Mouse (Mus musculus) layer of hippocampus, adult 2 months (tissue): ENCODE measurements around the gene Nkiras1. TPM values are rescaled to one million over a fixed set of nuclear protein-coding genes. Genes with fewer than 3 reads are reported as not detected.

Experiments used
- DNase-seq, 2 experiments: peaks; one replicate each; pipeline ENCODE4 v3.0.0; 2022; ENCODE audit warnings: low spot score in 2 of 2
- H3K27ac ChIP-seq: fragments of 200-600 bp; 2 replicates; pipeline ENCODE4 v1.8.1; 2022
- H3K4me3 ChIP-seq: fragments of 200-600 bp; 2 replicates; pipeline ENCODE4 v1.8.1; 2022; ENCODE audit warnings: mild to moderate bottlenecking
- CTCF ChIP-seq: fragments of 200-600 bp; conservative IDR thresholded peaks from 2 replicates; pipeline ENCODE4 v1.8.1; 2022; ENCODE audit warnings: antibody characterized with exemption, mild to moderate bottlenecking, moderate library complexity
- total RNA-seq, 2 experiments: library from RNA; stranded (reverse); gene quantifications; 2 replicates each; pipeline ENCODE4 v1.2.3; 2021

The Nkiras1 gene
- total RNA-seq, 2 experiments from 2014 or later: 78.9 to 83.9 TPM

DNA sequence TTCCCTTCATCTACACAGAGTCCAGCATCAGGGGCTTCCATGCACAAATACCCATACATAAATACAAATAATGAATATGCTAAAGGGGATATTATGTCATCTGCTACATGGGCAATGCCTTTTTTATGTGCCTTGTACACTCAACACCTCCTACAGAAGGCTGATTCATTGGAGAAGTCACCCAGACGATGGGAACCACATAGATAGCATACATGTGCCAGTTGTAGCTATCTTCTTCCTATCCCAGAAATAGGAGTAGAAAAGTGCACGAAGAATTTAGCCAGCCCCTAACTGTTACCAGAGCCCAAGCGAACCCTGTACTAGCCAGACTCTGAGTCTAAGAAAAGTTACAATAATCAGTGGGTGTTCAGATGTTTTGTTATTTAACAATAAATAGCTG lies 21.2 kb downstream of the Nkiras1 start:
- no peak for DNase-seq
- Histone ChIP-seq H3K27ac (no peak overlapping the region), H3K4me3 (no peak overlapping the region)
- TF ChIP-seq CTCF: no peak

DNA sequence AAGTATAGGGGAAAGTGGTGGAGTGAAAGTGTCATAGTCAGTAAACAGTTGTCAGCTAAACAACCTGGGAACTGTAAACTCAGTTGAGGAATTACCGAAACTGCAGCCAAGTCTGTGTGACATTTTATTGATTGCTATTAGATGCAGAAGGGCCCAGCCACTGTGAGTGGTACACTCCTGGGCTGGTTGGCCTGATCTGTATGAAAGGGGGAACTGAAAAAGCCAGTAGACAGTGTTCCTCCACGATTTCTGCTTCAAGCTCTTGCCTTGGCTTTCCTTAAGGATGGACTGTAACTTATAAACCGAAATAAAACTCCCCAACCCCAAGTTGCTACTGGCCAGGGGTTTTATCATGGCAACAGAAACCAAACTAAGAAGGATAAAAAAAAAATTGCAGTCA lies 21.6 kb downstream of the Nkiras1 start:
- TF ChIP-seq CTCF: no peak
- DNase-seq: no peak
- no peak overlapping the region for H3K27ac ChIP-seq
- no peak overlapping the region for H3K4me3 ChIP-seq

DNA sequence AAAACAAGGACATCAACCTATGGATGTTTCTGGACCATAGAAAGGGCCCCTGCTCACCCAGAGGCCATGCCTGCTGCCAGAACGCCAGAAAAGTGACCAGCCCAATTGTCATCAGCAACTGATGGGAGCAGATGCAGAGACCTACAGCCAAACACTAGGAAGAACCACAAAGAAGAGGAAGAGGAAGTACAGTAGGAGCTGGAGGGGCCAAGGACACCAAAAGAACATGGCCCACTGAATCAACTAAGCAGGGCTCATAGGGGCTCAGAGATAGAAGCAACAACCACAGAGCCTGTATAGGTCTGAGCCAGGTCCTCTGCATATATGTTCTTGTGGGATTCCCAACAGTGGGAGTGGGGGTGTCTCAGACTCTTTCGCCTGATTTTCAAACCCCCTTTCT lies 26.5 kb downstream of the Nkiras1 start:
- H3K4me3 ChIP-seq: no peak overlapping the region
- TF ChIP-seq CTCF: no peak
- no peak overlapping the region for H3K27ac ChIP-seq
- DNase-seq: no peak

DNA sequence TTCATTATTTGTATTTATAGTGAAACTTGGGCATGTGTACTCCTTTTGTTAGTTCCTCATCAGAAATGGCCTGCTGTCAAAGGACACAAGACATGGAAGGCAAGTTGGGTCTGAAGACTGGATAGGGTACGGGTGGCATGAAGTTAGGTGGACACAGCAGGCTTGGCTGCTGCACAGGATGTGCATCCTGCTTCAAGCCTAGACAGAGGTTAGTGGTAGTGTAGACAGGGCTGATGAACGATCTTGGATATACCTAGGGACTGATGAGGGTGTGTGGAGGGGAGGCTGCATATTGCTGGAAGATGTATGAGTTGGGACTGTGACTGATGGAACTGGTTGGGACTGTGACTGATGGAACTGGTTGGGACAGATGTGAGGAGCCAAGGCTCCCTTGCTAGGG lies 27.9 kb downstream of the Nkiras1 start:
- Histone ChIP-seq H3K4me3 (no peak overlapping the region), H3K27ac (no peak overlapping the region)
- no peak for TF ChIP-seq CTCF
- DNase-seq: no peak

DNA sequence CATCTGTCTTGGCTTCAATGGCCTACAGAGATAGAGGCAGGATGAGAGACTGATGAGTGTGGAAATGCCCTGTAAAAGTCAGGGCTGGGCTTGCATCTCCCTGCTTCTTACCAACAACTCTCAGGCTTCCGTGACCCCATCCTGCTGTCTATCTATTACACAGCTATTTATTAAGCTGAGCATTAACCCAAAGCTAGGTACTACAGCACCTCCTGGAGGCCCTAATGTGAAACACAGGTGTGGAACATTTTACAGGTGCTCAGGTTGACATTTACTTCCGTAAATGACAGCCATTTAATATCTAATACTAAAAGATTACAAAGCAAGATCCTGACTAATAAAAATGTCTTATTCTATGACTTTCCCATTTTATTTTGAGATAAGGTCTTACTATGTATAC lies 29.7 kb downstream of the Nkiras1 start:
- H3K4me3 ChIP-seq: no peak overlapping the region
- no peak overlapping the region for H3K27ac ChIP-seq
- peak; percentile 51 for TF ChIP-seq CTCF
- no peak for DNase-seq

DNA sequence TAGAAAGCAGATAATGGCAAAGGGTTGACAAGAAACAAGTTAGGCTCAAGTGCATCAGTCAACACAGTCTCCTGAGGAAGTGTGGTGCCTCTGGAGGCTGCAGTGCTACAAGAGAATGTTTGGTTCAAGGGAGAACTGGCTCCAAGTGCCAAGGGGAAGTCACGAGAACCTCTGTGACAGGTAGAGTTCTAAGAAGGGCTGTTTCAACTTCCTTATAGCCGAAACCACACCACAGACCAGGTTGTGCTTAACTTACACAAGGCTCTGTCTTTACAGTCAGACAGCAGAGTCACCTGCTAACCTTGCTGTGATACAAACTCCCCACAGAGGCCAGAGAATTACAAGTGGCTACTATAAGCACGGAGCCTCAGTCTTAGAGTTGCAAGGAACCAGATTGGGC lies 30.7 kb downstream of the Nkiras1 start:
- DNase-seq: no peak
- no peak overlapping the region for H3K4me3 ChIP-seq
- no peak for TF ChIP-seq CTCF

DNA sequence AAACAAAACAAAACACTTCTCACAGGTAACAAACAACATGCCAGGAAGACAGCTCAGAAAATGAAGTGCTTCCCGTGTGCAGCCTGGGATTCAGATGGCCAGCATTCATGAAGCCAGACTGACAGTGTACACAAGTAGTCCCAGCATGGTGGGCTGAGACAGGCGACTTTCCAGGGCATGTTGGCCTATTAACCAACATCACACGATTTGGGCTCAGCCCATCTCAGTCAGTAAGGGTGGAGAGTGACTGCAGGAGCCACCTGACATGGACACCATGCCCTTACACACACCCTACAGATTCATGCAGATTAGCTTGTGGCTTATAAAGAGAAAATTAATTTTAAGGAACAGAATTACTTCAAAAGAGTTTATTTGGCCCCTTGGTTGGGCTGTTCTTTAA lies 31.8 kb downstream of the Nkiras1 start:
- Histone ChIP-seq H3K4me3 (no peak overlapping the region), H3K27ac (peak overlapping the region; percentile 79; the same call in 1 of the 2 replicates)
- DNase-seq: no peak
- TF ChIP-seq CTCF: no peak

More for the DNA sequence above, 30.7 kb downstream of the Nkiras1 start:
- H3K27ac ChIP-seq: no peak overlapping the region; the same call in 1 of the 2 replicates

DNA sequence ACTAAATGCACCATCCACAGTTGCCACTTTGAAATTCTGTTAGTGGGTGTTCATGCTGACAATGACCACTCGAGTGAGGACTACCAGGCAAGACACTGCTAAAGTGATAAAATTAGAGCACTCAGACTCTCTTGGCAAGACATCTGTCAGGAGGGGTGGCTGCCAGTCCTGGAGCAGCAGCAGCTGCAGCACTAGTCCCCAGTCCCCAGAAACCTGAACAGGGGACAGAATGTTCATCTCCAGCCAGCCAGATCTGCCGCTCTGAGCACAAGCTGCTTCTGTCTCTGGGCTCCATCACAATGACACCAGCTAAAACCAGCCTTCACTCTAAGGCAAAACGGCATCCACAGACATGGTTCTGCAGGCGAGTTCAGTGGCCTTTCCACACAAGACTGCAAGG lies 32.3 kb downstream of the Nkiras1 start:
- TF ChIP-seq CTCF: no peak
- H3K27ac ChIP-seq: peak overlapping the region; percentile 79
- peak; percentile 39 to 69 for DNase-seq
- H3K4me3 ChIP-seq: no peak overlapping the region

DNA sequence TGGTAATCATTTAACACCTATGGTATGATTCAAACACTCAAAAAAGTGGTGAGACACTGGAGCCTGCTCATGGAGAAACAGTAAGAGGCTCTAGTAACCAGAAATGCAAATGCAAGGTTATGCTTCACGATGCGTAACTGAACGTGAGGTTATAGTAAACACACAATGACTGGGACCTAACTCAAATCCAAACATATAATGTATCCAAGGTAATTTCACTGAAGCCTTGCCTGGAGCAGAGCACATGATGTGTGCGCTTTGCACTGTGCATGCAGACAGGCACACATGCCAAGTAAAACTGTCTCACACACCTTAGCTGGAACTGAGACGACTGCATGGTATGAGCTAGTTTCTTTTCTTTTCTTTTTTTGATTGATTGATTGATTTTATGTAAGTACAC lies 33.2 kb downstream of the Nkiras1 start:
- TF ChIP-seq CTCF: no peak
- Histone ChIP-seq H3K4me3 (no peak overlapping the region), H3K27ac (peak overlapping the region; percentile 79; the same call in 1 of the 2 replicates)
- no peak for DNase-seq

DNA sequence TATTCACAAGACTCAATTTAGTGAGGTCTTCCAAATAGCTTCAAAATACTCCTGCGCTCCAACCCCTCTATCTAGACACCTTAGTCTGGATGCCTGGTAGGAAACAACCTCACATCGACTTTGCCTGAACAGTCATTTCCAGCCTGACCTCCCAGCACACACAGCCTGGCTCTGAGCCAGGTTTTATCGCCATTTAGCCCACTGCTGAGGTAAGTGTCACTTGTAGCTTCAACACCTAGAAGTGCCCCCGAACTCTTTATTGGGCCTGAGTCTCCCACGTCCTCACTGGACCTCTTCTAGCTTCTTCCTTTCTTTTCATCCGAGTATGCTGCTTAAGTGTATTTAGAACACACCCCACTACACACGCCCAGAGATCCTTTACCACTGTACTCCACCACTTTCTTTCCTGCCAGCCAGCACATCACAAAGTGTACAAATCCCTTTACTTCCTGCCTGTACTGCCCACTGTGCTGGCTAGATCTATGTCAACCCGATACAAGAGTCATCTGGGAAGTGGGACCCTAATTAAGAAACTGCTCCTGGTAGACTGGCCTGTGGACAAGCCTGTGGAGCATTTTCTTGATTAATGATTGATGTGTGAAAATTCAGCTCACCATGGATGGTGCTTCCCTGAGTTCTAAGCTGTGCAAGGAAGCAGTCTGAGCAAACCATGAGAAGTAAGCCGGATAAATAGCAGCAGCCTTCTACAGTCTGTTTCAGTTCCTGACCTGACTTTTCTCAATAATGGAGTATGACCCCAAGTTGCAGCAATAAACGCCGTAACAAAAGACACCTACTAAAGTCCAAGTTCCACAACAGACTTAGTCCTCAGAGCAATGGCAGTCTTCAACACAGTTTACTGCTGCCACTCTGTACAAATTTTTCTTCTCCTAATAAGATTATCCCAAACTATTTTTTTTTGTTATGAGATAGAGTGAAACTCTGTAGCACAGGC lies 46.8 kb downstream of the Nkiras1 start:
- H3K4me3 ChIP-seq: no peak overlapping the region
- no peak for DNase-seq
- no peak overlapping the region for H3K27ac ChIP-seq
- no peak for TF ChIP-seq CTCF

DNA sequence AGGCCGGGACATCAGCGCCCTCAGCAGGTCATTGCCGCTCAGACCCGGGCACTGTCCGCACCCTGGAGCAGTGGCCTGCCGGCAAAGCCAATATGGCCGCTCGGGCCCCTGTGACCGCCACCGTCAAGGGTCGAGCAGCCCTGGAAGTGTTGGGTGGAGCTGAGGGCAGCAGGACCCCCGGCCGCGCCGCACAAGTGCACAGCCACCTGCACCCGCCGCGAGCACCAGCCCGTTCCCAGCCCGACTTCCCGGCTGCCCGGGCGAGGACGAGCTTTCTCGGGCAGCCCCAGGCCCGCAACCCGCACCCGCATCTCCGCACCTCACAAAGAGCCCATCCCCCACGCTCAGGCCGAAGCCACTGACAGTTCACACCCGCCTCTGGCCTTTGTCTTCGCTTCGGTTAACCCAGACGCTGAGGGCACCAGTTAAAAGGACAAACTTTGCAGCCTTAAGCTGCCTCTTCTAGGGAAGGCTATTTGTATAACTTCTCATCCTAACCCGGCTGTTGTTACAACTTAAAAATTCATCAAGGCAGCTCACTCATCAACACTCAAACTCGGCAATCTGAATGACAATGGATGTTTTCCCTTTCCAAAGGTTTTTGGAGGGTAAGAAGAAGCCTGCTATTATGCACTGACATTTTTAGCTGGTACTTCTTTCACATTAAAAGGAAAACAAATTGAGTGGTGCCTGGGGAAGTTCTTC lies 56.2 kb downstream of the Nkiras1 start:
- Histone ChIP-seq H3K27ac (peak overlapping the region; percentile 76), H3K4me3 (peak overlapping the region; percentile 61)
- DNase-seq: peak in 1 of 2 experiments; percentile 26
- TF ChIP-seq CTCF: peak; percentile 53

DNA sequence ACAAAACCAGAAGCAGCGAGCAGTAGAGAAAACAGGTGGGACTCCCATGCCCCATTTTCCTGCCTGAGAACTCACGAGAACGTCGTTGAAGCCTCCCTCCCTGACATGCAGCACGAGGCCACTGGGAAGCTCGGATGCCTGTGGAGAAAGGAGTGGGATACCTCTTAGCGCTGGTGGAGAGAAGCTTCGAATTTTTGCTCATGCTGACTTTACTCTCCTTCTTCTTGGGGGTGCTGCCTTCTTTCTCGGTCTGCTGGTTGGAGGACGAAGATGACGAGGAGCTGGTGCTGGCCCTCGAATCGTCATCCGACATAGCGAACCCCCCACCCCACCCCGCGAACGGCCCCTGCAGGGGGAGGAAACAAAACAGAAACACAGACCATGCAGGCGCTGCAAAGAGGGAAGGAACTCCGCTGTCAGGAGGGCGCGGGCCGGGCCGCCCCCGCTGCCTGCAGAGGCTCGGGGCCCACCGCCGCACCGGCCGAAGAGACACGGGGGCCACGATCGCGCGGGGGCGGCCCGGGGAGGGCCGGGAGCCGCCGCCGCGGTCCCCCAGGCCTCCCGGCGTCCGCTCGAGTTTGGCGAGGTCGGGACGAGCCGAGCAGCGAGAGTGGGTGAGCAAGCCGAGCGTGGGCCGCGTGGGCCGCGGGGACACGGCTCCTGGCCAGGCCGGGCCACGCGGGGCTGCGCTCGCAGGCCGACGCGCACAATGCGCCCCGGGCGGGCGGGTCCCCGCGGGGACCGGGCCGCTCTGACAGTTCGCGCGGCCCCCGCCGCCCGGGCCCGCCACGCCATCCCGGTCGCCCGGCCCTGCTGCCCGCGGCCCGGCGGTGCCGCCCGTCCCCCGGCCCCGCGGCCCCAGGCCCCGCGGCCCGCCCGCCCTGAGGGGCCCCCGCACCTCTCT lies 60.1 kb downstream of the Nkiras1 start:
- DNase-seq: peak; percentile 17 to 18
- Histone ChIP-seq H3K27ac (peak overlapping the region; percentile 83), H3K4me3 (peak overlapping the region; percentile 65)
- TF ChIP-seq CTCF: no peak
